Mouse (Mus musculus) heart, embryonic 15.5 days (tissue): Measurements from ENCODE around the gene Dnm2. TPM values are rescaled to one million over a fixed set of nuclear protein-coding genes. Genes with fewer than 3 reads are reported as not detected.
A peak's percentile ranks its signal among the peaks of the same experiment; 100 is the strongest.
"Not testable (repeated sequence)": the region's sequence is repeated elsewhere in the genome, so short reads cannot be mapped to it uniquely, and the experiment has no call there.

Experiments
- ATAC-seq: fragments of 200-750 bp; cut with Nextera tagmentation; replicated peaks from 2 replicates; pipeline ENCODE4 v1.8.0; 2017; ENCODE audit warnings: low read depth, moderate TSS enrichment; ENCODE audit not compliant: insufficient number of reproducible peaks, insufficient read depth, low FRiP score
- H3K27ac ChIP-seq: fragments of 300-500 bp; sonication (generic); 2 replicates; pipeline ENCODE4 v1.5.1; 2015; ENCODE audit warnings: mild to moderate bottlenecking, inconsistent platforms
- H3K27me3 ChIP-seq: fragments of 300-500 bp; sonication (generic); 2 replicates; pipeline ENCODE4 v1.6.1; 2015; ENCODE audit warnings: inconsistent platforms
- H3K36me3 ChIP-seq: fragments of 300-500 bp; sonication (generic); 2 replicates; pipeline ENCODE4 v1.6.1; 2015; ENCODE audit warnings: mild to moderate bottlenecking, inconsistent platforms
- H3K4me1 ChIP-seq: fragments of 300-500 bp; sonication (generic); replicated peaks from 2 replicates; pipeline ENCODE4 v1.6.1; 2015; ENCODE audit warnings: inconsistent platforms
- H3K4me2 ChIP-seq: fragments of 300-500 bp; sonication (generic); 2 replicates; pipeline ENCODE4 v1.6.1; 2015; ENCODE audit warnings: inconsistent platforms, mild to moderate bottlenecking, moderate library complexity
- H3K4me3 ChIP-seq: fragments of 300-500 bp; sonication (generic); 2 replicates; pipeline ENCODE4 v1.5.1; 2015; ENCODE audit warnings: mild to moderate bottlenecking, inconsistent platforms
- H3K9ac ChIP-seq: fragments of 300-500 bp; sonication (generic); 2 replicates; pipeline ENCODE4 v1.6.1; 2015; ENCODE audit warnings: mild to moderate bottlenecking, inconsistent platforms
- H3K9me3 ChIP-seq: fragments of 300-500 bp; sonication (generic); replicated peaks from 2 replicates; pipeline ENCODE4 v1.6.1; 2016; ENCODE audit warnings: inconsistent platforms
- WGBS: fragments of 180-500 bp; shearing (Covaris S2); methylation state at CpG from one replicate; pipeline ENCODE4 v1.1.7; 2015; ENCODE audit warnings: mixed read lengths; 5-methylcytosine and 5-hydroxymethylcytosine counted together
- polyA plus RNA-seq: library from polyadenylated mRNA; unstranded; fragments of >200 nt; fragmentation: Nextera tagmentation; extraction: Ambion mirVana; gene quantifications from 2 replicates; pipeline ENCODE4 v1.2.1, GENCODE M21; 2015

The Dnm2 gene
- polyA plus RNA-seq, 1 experiment from 2014 or later: 60.0 TPM

GRCm38 (mm10) chr9:21527100-21527801 is 102.5 kb downstream of the Dnm2 start:
- no peaks in the 10 kb centered on the region for H3K27me3 ChIP-seq
- no peak overlapping the region for H3K9ac ChIP-seq
- H3K9me3 ChIP-seq: no peaks in the 10 kb centered on the region
- peaks cover 6% of the 10 kb centered on the region; the same call in 1 of the 2 replicates for H3K4me1 ChIP-seq
- no peak overlapping the region for H3K4me3 ChIP-seq
- ATAC-seq: no peak
- H3K27ac ChIP-seq: no peak overlapping the region
- H3K4me2 ChIP-seq: no peak overlapping the region
- no peaks in the 10 kb centered on the region for H3K36me3 ChIP-seq
- WGBS: 82% methylated on average over 2 of the region's 2 CpGs

- H3K9ac ChIP-seq: no peak overlapping the region
- no peak for ATAC-seq
- no peaks in the 10 kb centered on the region for H3K36me3 ChIP-seq
- no peak overlapping the region for H3K4me2 ChIP-seq
- H3K27me3 ChIP-seq: no peaks in the 10 kb centered on the region
- 59% methylated on average over 1 of the region's 1 CpGs for WGBS
- no peaks in the 10 kb centered on the region for H3K9me3 ChIP-seq
- H3K4me1 ChIP-seq: peaks cover 6% of the 10 kb centered on the region; the same call in 1 of the 2 replicates
- no peak overlapping the region for H3K27ac ChIP-seq
- H3K4me3 ChIP-seq: no peak overlapping the region
Measured at GRCm38 (mm10) chr9:21527917-21528324, 103.2 kb downstream of the Dnm2 start.

GRCm38 (mm10) chr9:21536501-21536900 is 111.8 kb downstream of the Dnm2 start:
- Histone ChIP-seq H3K9me3 (no peaks in the 10 kb centered on the region), H3K4me3 (no peak overlapping the region), H3K4me2 (no peak overlapping the region), H3K9ac (no peak overlapping the region), H3K27ac (no peak overlapping the region), H3K27me3 (no peaks in the 10 kb centered on the region), H3K36me3 (no peaks in the 10 kb centered on the region), H3K4me1 (peaks cover 3% of the 10 kb centered on the region; the same call in 1 of the 2 replicates)
- 89% methylated on average over 14 of the region's 14 CpGs for WGBS
- ATAC-seq: no peak

GRCm38 (mm10) chr9:21537009-21537408 is 112.3 kb downstream of the Dnm2 start:
- Histone ChIP-seq H3K4me1 (peaks cover 3% of the 10 kb centered on the region; the same call in 1 of the 2 replicates), H3K27me3 (no peaks in the 10 kb centered on the region), H3K4me2 (no peak overlapping the region), H3K9ac (no peak overlapping the region), H3K27ac (no peak overlapping the region), H3K9me3 (no peaks in the 10 kb centered on the region), H3K4me3 (no peak overlapping the region), H3K36me3 (no peaks in the 10 kb centered on the region)
- 73% methylated on average over 4 of the region's 4 CpGs for WGBS
- ATAC-seq: no peak

DNA sequence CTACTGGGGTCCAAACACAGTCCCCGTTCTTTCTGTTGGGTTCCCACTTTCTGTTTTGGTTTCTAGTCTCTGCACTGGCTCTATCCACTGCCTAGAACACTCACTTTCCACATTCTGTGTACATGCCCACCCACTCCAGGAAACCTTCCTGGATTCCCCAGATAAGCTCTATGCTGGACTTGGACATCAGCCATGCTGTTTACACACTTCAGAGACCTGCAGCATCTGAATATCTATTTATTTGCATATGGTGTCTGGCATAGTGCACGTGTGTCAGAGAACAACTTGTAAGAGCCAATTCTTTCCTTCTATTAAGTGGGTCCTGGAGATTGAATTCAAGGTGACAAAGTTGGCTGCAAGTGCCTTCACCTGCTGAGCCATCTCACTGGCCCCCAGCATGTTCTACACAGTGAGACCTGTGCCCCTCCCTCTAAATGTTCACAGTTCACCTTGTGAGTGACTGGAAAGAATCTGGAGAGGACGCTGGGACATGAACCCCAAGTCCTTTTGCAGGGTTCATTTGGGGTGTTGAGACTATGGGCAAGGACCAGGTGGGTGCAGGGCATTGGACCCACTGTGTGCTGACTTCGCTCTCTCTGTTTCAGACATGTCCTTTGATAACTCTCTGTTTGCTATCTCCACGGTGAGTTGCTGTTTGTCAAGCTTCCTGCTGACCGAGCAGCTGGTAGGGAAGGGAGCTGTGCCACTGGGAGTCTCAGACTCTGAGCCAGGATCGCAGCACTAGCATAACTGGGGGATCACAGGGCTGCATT is 115.5 kb downstream of the Dnm2 start:
- H3K9me3 ChIP-seq: no peaks in the 10 kb centered on the region
- H3K4me1 ChIP-seq: peaks cover 10% of the 10 kb centered on the region
- H3K4me3 ChIP-seq: no peak overlapping the region
- H3K36me3 ChIP-seq: no peaks in the 10 kb centered on the region
- WGBS: 60% methylated on average over 7 of the region's 7 CpGs
- no peak overlapping the region for H3K4me2 ChIP-seq
- H3K27ac ChIP-seq: no peak overlapping the region
- no peak overlapping the region for H3K9ac ChIP-seq
- ATAC-seq: no peak
- no peaks in the 10 kb centered on the region for H3K27me3 ChIP-seq

- not testable (repeated sequence) for ATAC-seq, H3K4me2 ChIP-seq, H3K9me3 ChIP-seq, H3K27me3 ChIP-seq, H3K36me3 ChIP-seq, H3K27ac ChIP-seq, H3K4me3 ChIP-seq, H3K9ac ChIP-seq
- peaks cover 16% of the 10 kb centered on the region for H3K4me1 ChIP-seq
- 82% methylated on average over 2 of the region's 2 CpGs for WGBS
Measured at GRCm38 (mm10) chr9:21542001-21542400, 117.3 kb downstream of the Dnm2 start.

GRCm38 (mm10) chr9:21545351-21545915 is 120.7 kb downstream of the Dnm2 start:
- Histone ChIP-seq H3K4me3 (peak overlapping the region; percentile 90), H3K9me3 (no peaks in the 10 kb centered on the region), H3K4me2 (peak overlapping the region; percentile 82), H3K27ac (peak overlapping the region; percentile 99), H3K27me3 (no peaks in the 10 kb centered on the region), H3K36me3 (no peaks in the 10 kb centered on the region), H3K9ac (peak overlapping the region; percentile 63), H3K4me1 (peaks cover 24% of the 10 kb centered on the region)
- peak; percentile 16 for ATAC-seq
- WGBS: 16% methylated on average over 9 of the region's 9 CpGs

DNA sequence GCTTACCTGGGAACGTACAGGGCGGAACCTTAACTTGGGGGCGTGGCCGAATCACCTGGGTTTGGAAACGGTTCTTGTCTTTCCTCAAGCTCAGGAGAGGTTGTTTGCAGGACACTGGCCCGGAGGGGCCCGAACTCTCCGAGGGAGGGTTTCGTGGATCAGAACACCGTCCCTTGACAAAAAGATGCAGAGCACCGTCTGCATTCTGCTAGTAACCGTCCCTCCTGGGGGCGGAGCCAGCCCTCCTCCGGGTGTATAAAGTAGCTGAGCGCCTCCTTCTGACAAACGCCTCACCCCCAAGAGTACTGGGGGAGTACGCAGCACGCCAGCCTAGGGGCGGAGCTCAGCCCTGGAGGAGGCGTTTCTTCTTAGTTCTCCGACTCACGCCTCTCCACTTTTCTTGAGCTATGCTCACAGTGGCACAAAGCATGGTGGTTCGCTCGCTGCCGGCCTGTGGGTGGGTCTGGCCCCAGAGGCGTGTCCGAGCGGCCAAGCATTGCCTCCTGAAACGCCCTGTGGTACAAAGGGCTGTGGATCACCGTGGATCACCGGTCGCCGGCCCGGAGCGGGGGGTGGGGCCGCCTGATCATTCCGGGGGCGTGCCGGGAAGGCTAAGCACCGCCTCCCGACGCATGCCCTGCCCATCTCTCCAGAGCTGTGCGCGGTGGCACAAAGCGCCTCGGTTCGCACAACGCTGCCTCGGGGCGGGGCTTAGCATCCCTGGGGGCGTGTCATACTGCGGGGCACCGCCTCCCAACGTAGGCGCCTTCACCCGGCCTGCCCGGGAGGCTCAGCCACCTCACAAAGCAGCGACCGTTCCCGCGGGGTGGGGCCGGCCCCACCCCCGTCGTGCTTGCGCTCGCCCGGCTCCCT is 121.4 kb downstream of the Dnm2 start:
- Histone ChIP-seq H3K4me3 (peak overlapping the region; percentile 90), H3K4me1 (peaks cover 27% of the 10 kb centered on the region), H3K9me3 (no peaks in the 10 kb centered on the region), H3K27me3 (no peaks in the 10 kb centered on the region), H3K4me2 (peak overlapping the region; percentile 82), H3K36me3 (no peaks in the 10 kb centered on the region), H3K27ac (peak overlapping the region; percentile 99), H3K9ac (peak overlapping the region; percentile 63)
- under 1% methylated on average over 67 of the region's 67 CpGs for WGBS
- peak; percentile 95 for ATAC-seq

DNA sequence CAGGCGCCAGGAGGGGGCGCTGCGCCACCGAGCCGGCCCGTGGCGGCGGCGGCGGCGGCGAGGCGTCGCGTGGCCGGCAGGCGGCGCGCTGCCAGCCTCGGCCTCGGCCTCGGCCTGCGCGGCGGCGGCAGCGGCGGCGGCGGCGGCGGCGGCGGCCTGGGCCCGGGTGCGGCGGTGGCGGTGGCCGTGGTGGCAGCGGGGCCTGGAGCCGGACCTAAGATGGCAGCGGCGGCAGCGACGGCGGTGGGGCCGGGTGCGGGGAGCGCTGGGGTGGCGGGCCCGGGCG is 122.0 kb downstream of the Dnm2 start, which contains the start of gene Carm1:
Carm1 (plus strand) TSS at position 106 of the 286 bp plus-strand sequence.
- 0% methylated on average over 8 of the region's 52 CpGs for WGBS

GRCm38 (mm10) chr9:21547075-21547941 is 122.6 kb downstream of the Dnm2 start:
- under 1% methylated on average over 55 of the region's 66 CpGs for WGBS
- no peaks in the 10 kb centered on the region for H3K36me3 ChIP-seq

More for the DNA sequence above, 122.0 kb downstream of the Dnm2 start, which contains the start of gene Carm1:
- peak within 1 kb of the TSS; percentile 82 for H3K4me2 ChIP-seq
- peaks cover 27% of the 10 kb centered on the region for H3K4me1 ChIP-seq
- no peaks in the 10 kb centered on the region for H3K36me3 ChIP-seq
- H3K9me3 ChIP-seq: no peaks in the 10 kb centered on the region
- no peaks in the 10 kb centered on the region for H3K27me3 ChIP-seq
- peak within 1 kb of the TSS; percentile 99 for H3K27ac ChIP-seq
- ATAC-seq: no peak
- peak within 1 kb of the TSS; percentile 90 for H3K4me3 ChIP-seq
- peak within 1 kb of the TSS; percentile 98 for H3K9ac ChIP-seq

More at GRCm38 (mm10) chr9:21547075-21547941, 122.6 kb downstream of the Dnm2 start:
- H3K4me2 ChIP-seq: peak overlapping the region; percentile 82
- no peaks in the 10 kb centered on the region for H3K9me3 ChIP-seq
- H3K4me3 ChIP-seq: peak overlapping the region; percentile 90
- peak; percentile 15 for ATAC-seq
- H3K4me1 ChIP-seq: peaks cover 27% of the 10 kb centered on the region
- peak overlapping the region; percentile 98 for H3K9ac ChIP-seq
- no peaks in the 10 kb centered on the region for H3K27me3 ChIP-seq
- H3K27ac ChIP-seq: peak overlapping the region; percentile 99
